ENCODE assay signal across 18 mouse cellular contexts in genomic region chr17:62844329-62844728, GRCm38 (mm10). TPM values are rescaled to one million over a fixed set of nuclear protein-coding genes. Genes with fewer than 3 reads are reported as not detected.
DNase-seq lines count a peak whose midpoint lies in the region; ATAC-seq and TF ChIP-seq lines count a peak whose summit lies in the region.
"Had no signal": no experiment of that assay in that cellular context is flagged by ENCODE, and none has a peak within 500 bp of the region (broad histone marks: within the 10 kb centered on the region; RNA-seq: fewer than 3 reads in every experiment).

No protein-coding gene starts in this region.

- ATAC-seq in hindbrain, embryonic 11.5 days (ENCODE audit: low FRiP score): peak; percentile 72
- no peak for ATAC-seq in hindbrain, embryonic 12.5 days (ENCODE audit: low FRiP score)
- peak; percentile 68; the same call in 1 of the 2 replicates for ATAC-seq in neural tube, embryonic 12.5 days (ENCODE audit: low FRiP score, low read depth)
- ATAC-seq in neural tube, embryonic 15.5 days (ENCODE audit: low FRiP score): no peak
- no peak for ATAC-seq in liver, postnatal 0 days

- H3K4me3 ChIP-seq in hindbrain, embryonic 11.5 days (ENCODE audit: low read depth, low read length): no peak overlapping the region
- no peak overlapping the region for H3K4me3 ChIP-seq in hindbrain, embryonic 12.5 days
- H3K4me3 ChIP-seq in neural tube, embryonic 12.5 days: no peak overlapping the region
- H3K4me3 ChIP-seq in neural tube, embryonic 15.5 days (replicated peaks): no peak overlapping the region
- no peak overlapping the region for H3K4me3 ChIP-seq in liver, postnatal 0 days (ENCODE audit: low read depth, low read length)
- no peak overlapping the region for H3K4me3 ChIP-seq in layer of hippocampus, adult 2 months
- H3K4me3 ChIP-seq: embryonic facial prominence, embryonic 12.5 days; limb, embryonic 13.5 days; stomach, embryonic 15.5 days had no signal

- no peak overlapping the region for H3K9ac ChIP-seq in hindbrain, embryonic 11.5 days (ENCODE audit: low read depth, low read length)
- H3K9ac ChIP-seq in hindbrain, embryonic 12.5 days: no peak overlapping the region
- H3K9ac ChIP-seq in neural tube, embryonic 12.5 days: no peak overlapping the region
- no peak overlapping the region for H3K9ac ChIP-seq in neural tube, embryonic 15.5 days (replicated peaks)
- no peak overlapping the region for H3K9ac ChIP-seq in liver, postnatal 0 days (replicated peaks)
- H3K9ac ChIP-seq: embryonic facial prominence, embryonic 12.5 days; limb, embryonic 13.5 days; stomach, embryonic 15.5 days had no signal

- no peak overlapping the region for H3K4me2 ChIP-seq in hindbrain, embryonic 11.5 days (replicated peaks; ENCODE audit: low read depth, low read length)
- no peak overlapping the region for H3K4me2 ChIP-seq in hindbrain, embryonic 12.5 days (replicated peaks)
- no peak overlapping the region for H3K4me2 ChIP-seq in neural tube, embryonic 12.5 days (replicated peaks)
- H3K4me2 ChIP-seq in neural tube, embryonic 15.5 days: no peak overlapping the region
- no peak overlapping the region for H3K4me2 ChIP-seq in liver, postnatal 0 days (ENCODE audit: low read depth, low read length)
- H3K4me2 ChIP-seq: embryonic facial prominence, embryonic 12.5 days; limb, embryonic 13.5 days; stomach, embryonic 15.5 days had no signal

- TF ChIP-seq EP300 in liver, postnatal 0 days (IDR thresholded peaks at IDR 0.05; ENCODE audit: low read depth): no peak

- H3K9me3 ChIP-seq in hindbrain, embryonic 11.5 days (ENCODE audit: control insufficient read depth, low read length): no peaks in the 10 kb centered on the region
- H3K9me3 ChIP-seq in hindbrain, embryonic 12.5 days (replicated peaks): no peaks in the 10 kb centered on the region
- no peaks in the 10 kb centered on the region for H3K9me3 ChIP-seq in neural tube, embryonic 12.5 days
- no peaks in the 10 kb centered on the region for H3K9me3 ChIP-seq in neural tube, embryonic 15.5 days (replicated peaks)
- H3K9me3 ChIP-seq in liver, postnatal 0 days (ENCODE audit: low read length): no peaks in the 10 kb centered on the region
- H3K9me3 ChIP-seq: embryonic facial prominence, embryonic 12.5 days; limb, embryonic 13.5 days; stomach, embryonic 15.5 days had no signal

- no peak for DNase-seq in hindbrain, embryonic 11.5 days (ENCODE audit: low spot score)
- DNase-seq in liver, postnatal 0 days: no peak
- DNase-seq in splenic B cell, adult 2 months (ENCODE audit: low read depth, low spot score): peak; percentile 26
- DNase-seq in yolk sac, embryonic 10.5 days (ENCODE audit: low spot score): no peak
- DNase-seq in layer of hippocampus, adult 2 months (ENCODE audit: low spot score in 2 of 2): no peak
- DNase-seq: adrenal gland, postnatal 14 days; cerebellum, adult 11 months; heart, adult 11 months; heart, postnatal 10 days; kidney, adult 9 months; lung, postnatal 36 days; right cerebral cortex, postnatal 25 days had no signal

- no peaks in the 10 kb centered on the region for H3K36me3 ChIP-seq in hindbrain, embryonic 11.5 days (ENCODE audit: control insufficient read depth, insufficient read depth, low read length)
- H3K36me3 ChIP-seq in hindbrain, embryonic 12.5 days: no peaks in the 10 kb centered on the region
- H3K36me3 ChIP-seq in neural tube, embryonic 12.5 days: no peaks in the 10 kb centered on the region
- no peaks in the 10 kb centered on the region for H3K36me3 ChIP-seq in neural tube, embryonic 15.5 days
- H3K36me3 ChIP-seq in liver, postnatal 0 days (replicated peaks; ENCODE audit: insufficient read depth, low read length): no peaks in the 10 kb centered on the region
- no peaks in the 10 kb centered on the region for H3K36me3 ChIP-seq in splenic B cell, adult 2 months (ENCODE audit: control insufficient read depth, insufficient read depth, low read length, poor library complexity, severe bottlenecking)
- H3K36me3 ChIP-seq: embryonic facial prominence, embryonic 12.5 days; limb, embryonic 13.5 days; stomach, embryonic 15.5 days had no signal

- peak; percentile 16; the same call in 1 of the 2 replicates for TF ChIP-seq CTCF in liver, postnatal 0 days (IDR thresholded peaks at IDR 0.05; ENCODE audit: low read depth)
- TF ChIP-seq CTCF in layer of hippocampus, adult 2 months (conservative IDR thresholded peaks at IDR 0.05): no peak

- H3K27ac ChIP-seq in hindbrain, embryonic 11.5 days (ENCODE audit: low read depth, low read length): no peak overlapping the region
- no peak overlapping the region for H3K27ac ChIP-seq in hindbrain, embryonic 12.5 days
- H3K27ac ChIP-seq in neural tube, embryonic 12.5 days: no peak overlapping the region
- H3K27ac ChIP-seq in neural tube, embryonic 15.5 days (replicated peaks): no peak overlapping the region
- H3K27ac ChIP-seq in liver, postnatal 0 days (ENCODE audit: low read depth): no peak overlapping the region
- no peak overlapping the region for H3K27ac ChIP-seq in layer of hippocampus, adult 2 months
- H3K27ac ChIP-seq: embryonic facial prominence, embryonic 12.5 days; limb, embryonic 13.5 days; stomach, embryonic 15.5 days had no signal

- H3K4me1 ChIP-seq in hindbrain, embryonic 11.5 days (replicated peaks; ENCODE audit: control insufficient read depth, insufficient read depth, low read length): no peaks in the 10 kb centered on the region
- peaks cover 6% of the 10 kb centered on the region for H3K4me1 ChIP-seq in hindbrain, embryonic 12.5 days
- H3K4me1 ChIP-seq in neural tube, embryonic 12.5 days: peaks cover 8% of the 10 kb centered on the region
- peaks cover 3% of the 10 kb centered on the region; the same call in 1 of the 2 replicates for H3K4me1 ChIP-seq in neural tube, embryonic 15.5 days
- no peaks in the 10 kb centered on the region for H3K4me1 ChIP-seq in liver, postnatal 0 days (ENCODE audit: insufficient read depth)

- 46% methylated on average over 5 of the region's 5 CpGs for WGBS in hindbrain, embryonic 11.5 days
- 37% methylated on average over 5 of the region's 5 CpGs for WGBS in hindbrain, embryonic 12.5 days
- 38% methylated on average over 5 of the region's 5 CpGs for WGBS in neural tube, embryonic 12.5 days
- 36% methylated on average over 5 of the region's 5 CpGs for WGBS in neural tube, embryonic 15.5 days
- 28% methylated on average over 5 of the region's 5 CpGs for WGBS in liver, postnatal 0 days (ENCODE audit: insufficient replicate concordance)

- no peaks in the 10 kb centered on the region for H3K27me3 ChIP-seq in hindbrain, embryonic 11.5 days (ENCODE audit: control insufficient read depth, insufficient read depth, low read length)
- no peaks in the 10 kb centered on the region for H3K27me3 ChIP-seq in hindbrain, embryonic 12.5 days
- H3K27me3 ChIP-seq in neural tube, embryonic 12.5 days (replicated peaks): no peaks in the 10 kb centered on the region
- no peaks in the 10 kb centered on the region for H3K27me3 ChIP-seq in neural tube, embryonic 15.5 days (replicated peaks)
- no peaks in the 10 kb centered on the region for H3K27me3 ChIP-seq in liver, postnatal 0 days (ENCODE audit: insufficient read depth, low read length)
- H3K27me3 ChIP-seq in splenic B cell, adult 2 months (ENCODE audit: control insufficient read depth, insufficient read depth, low read length, poor library complexity, severe bottlenecking): no peaks in the 10 kb centered on the region
- H3K27me3 ChIP-seq: embryonic facial prominence, embryonic 12.5 days; limb, embryonic 13.5 days; stomach, embryonic 15.5 days had no signal

RNA-seq across cellular contexts. Expression of gene Efna5, which starts 36.8 kb away (rescaled TPM):
- polyA plus RNA-seq in hindbrain, embryonic 11.5 days (2014; fragmentation: Nextera tagmentation; extraction: Ambion mirVana): 46.0 and 56.7 TPM in 2 replicates
- polyA plus RNA-seq in hindbrain, embryonic 12.5 days (2016; fragmentation: Nextera tagmentation; extraction: Ambion mirVana): 61.3 and 63.3 TPM in 2 replicates
- polyA plus RNA-seq in neural tube, embryonic 12.5 days (2016; fragmentation: Nextera tagmentation; extraction: Ambion mirVana): 40.6 and 41.6 TPM in 2 replicates
- 44.4 and 46.0 TPM in 2 replicates for polyA plus RNA-seq in neural tube, embryonic 15.5 days (2015; fragmentation: Nextera tagmentation; extraction: Ambion mirVana)
- polyA plus RNA-seq in liver, postnatal 0 days (2015; fragmentation: Nextera tagmentation; extraction: Ambion mirVana): 2.9 and 3.0 TPM in 2 replicates
- total RNA-seq in layer of hippocampus, adult 2 months (2021): 1 to 10 TPM; 6.7 to 8.5 TPM

Comparison
In these comparisons a context has a peak if more than half of its experiments do, and no peak if none do; other contexts are left out.
1. ATAC-seq: peak in hindbrain, embryonic 11.5 days (single experiment) and neural tube, embryonic 12.5 days (single experiment); none in hindbrain, embryonic 12.5 days (single experiment), neural tube, embryonic 15.5 days (single experiment) and liver, postnatal 0 days (single experiment).
2. RNA of gene Efna5, which starts 36.8 kb away (polyA plus RNA-seq): 61.3 to 63.3 TPM in hindbrain, embryonic 12.5 days, 46.0 to 56.7 TPM in hindbrain, embryonic 11.5 days, 44.4 to 46.0 TPM in neural tube, embryonic 15.5 days and 40.6 to 41.6 TPM in neural tube, embryonic 12.5 days; 2.9 to 3.0 TPM in liver, postnatal 0 days; every median in the first group is over 10 times any median in the second.